Mouse (Mus musculus): Measurements from ENCODE around the gene Cytip.

GRCm38 (mm10) chr2:58180776-58181175 is 14.6 kb downstream of the Cytip start:
- TF ChIP-seq CTCF (IDR thresholded peaks at IDR 0.05; ENCODE audit: control insufficient read depth, insufficient read depth, insufficient replicate concordance, low read depth, low read length) (no peak), POLR2A (IDR thresholded peaks at IDR 0.05; ENCODE audit: control insufficient read depth, low read depth, low read length) (no peak)
